Mouse (Mus musculus) liver, adult 2 months (tissue): ENCODE measurements around the gene Magi2.

Experiments
- CTCF ChIP-seq: fragments of 200-500 bp; IDR thresholded peaks from 2 replicates; pipeline ENCODE4 v1.5.1; 2011; ENCODE audit warnings: low read depth, low read length, control low read depth
- POLR2A ChIP-seq: fragments of 200-500 bp; IDR thresholded peaks from 2 replicates; pipeline ENCODE4 v1.6.1; 2011; ENCODE audit warnings: low read length, control low read depth; ENCODE audit not compliant: insufficient read depth; ENCODE audit errors: extremely low read depth

DNA sequence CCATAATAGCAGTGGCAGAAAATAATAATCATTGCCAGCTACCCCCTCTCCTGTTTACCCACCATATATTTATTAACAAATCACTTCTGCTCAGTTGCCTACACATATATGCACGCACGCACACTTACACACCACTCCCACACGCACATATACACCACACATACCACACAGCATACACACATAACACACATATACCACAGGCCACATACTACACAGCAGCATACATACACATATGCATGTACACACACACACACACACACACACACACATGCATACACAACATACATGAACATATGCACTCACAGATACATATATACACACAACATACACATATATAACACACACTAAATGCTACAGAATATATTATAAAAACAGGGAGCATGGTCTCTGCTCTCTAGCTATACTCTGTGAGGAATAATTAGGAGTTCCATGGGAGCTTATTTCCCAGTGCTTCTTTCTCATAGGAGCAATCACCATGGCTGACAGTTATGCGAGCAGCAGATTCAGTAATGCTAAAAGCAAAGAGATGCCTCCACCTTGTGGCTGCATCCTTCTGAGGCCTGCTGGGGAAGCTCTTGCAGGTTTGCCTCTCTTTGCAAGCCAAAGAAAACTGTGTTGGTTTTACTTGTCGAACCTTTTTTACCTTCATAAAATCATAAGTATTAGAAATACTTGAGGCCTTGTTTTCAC, 1410.6 kb downstream of the Magi2 start:
- TF ChIP-seq CTCF (no peak), POLR2A (no peak)
